Mouse (Mus musculus) lung, embryonic 16.5 days (tissue): ENCODE results near the gene Creld1. TPM values are rescaled to one million over a fixed set of nuclear protein-coding genes. Genes with fewer than 3 reads are reported as not detected.
A peak's percentile ranks its signal among the peaks of the same experiment; 100 is the strongest.

Experiments used
- ATAC-seq: fragments of 200-750 bp; cut with Nextera tagmentation; 2 replicates; pipeline ENCODE4 v1.8.0; 2017; ENCODE audit warnings: low read depth, mild to moderate bottlenecking, moderate library complexity
- H3K27ac ChIP-seq: fragments of 300-500 bp; sonication (generic); 2 replicates; pipeline ENCODE4 v1.5.1; 2014; ENCODE audit warnings: mild to moderate bottlenecking, control low read depth, low read length
- H3K27me3 ChIP-seq: fragments of 300-500 bp; sonication (generic); 2 replicates; pipeline ENCODE4 v1.6.1; 2014; ENCODE audit warnings: low read depth, low read length, mixed read lengths; ENCODE audit not compliant: control insufficient read depth, insufficient read depth
- H3K36me3 ChIP-seq: fragments of 300-500 bp; sonication (generic); 2 replicates; pipeline ENCODE4 v1.6.1; 2014; ENCODE audit warnings: low read length; ENCODE audit not compliant: control insufficient read depth, insufficient read depth
- H3K4me1 ChIP-seq: fragments of 300-500 bp; sonication (generic); replicated peaks from 2 replicates; pipeline ENCODE4 v1.6.1; 2014; ENCODE audit warnings: low read length, mixed read lengths; ENCODE audit not compliant: control insufficient read depth, insufficient read depth
- H3K4me2 ChIP-seq: fragments of 300-500 bp; sonication (generic); 2 replicates; pipeline ENCODE4 v1.6.1; 2014; ENCODE audit warnings: low read depth, low read length, control low read depth
- H3K4me3 ChIP-seq: fragments of 300-500 bp; sonication (generic); 2 replicates; pipeline ENCODE4 v1.5.1; 2014; ENCODE audit warnings: mild to moderate bottlenecking, low read length, control low read depth
- H3K9ac ChIP-seq: fragments of 300-500 bp; sonication (generic); 2 replicates; pipeline ENCODE4 v1.6.1; 2014; ENCODE audit warnings: low read length, control low read depth
- H3K9me3 ChIP-seq: fragments of 300-500 bp; sonication (generic); 2 replicates; pipeline ENCODE4 v1.6.1; 2016; ENCODE audit warnings: low read length; ENCODE audit not compliant: control insufficient read depth
- WGBS: fragments of 180-500 bp; shearing (Covaris S2); extraction: QIAGEN DNeasy Blood & Tissue Kit; methylation state at CpG from one replicate; pipeline ENCODE4 v1.1.7; 2014; 5-methylcytosine and 5-hydroxymethylcytosine counted together
- polyA plus RNA-seq: library from polyadenylated mRNA; unstranded; fragments of >200 nt; fragmentation: Nextera tagmentation; extraction: Ambion mirVana; gene quantifications from 2 replicates; pipeline ENCODE4 v1.2.1, GENCODE M21; 2015

Creld1 gene
- polyA plus RNA-seq, 1 experiment from 2014 or later = 32.5 TPM

GRCm38 (mm10) chr6:113514600-113514999 is 31.5 kb downstream of the Creld1 start:
- H3K9ac ChIP-seq = no peak overlapping the region
- H3K4me3 ChIP-seq = no peak overlapping the region
- peaks cover 53% of the 10 kb centered on the region for H3K36me3 ChIP-seq
- WGBS = 91% methylated on average over 3 of the region's 3 CpGs
- no peaks in the 10 kb centered on the region for H3K9me3 ChIP-seq
- H3K4me2 ChIP-seq = no peak overlapping the region
- H3K27me3 ChIP-seq = no peaks in the 10 kb centered on the region
- H3K27ac ChIP-seq = no peak overlapping the region
- no peak for ATAC-seq
- H3K4me1 ChIP-seq = no peaks in the 10 kb centered on the region

DNA sequence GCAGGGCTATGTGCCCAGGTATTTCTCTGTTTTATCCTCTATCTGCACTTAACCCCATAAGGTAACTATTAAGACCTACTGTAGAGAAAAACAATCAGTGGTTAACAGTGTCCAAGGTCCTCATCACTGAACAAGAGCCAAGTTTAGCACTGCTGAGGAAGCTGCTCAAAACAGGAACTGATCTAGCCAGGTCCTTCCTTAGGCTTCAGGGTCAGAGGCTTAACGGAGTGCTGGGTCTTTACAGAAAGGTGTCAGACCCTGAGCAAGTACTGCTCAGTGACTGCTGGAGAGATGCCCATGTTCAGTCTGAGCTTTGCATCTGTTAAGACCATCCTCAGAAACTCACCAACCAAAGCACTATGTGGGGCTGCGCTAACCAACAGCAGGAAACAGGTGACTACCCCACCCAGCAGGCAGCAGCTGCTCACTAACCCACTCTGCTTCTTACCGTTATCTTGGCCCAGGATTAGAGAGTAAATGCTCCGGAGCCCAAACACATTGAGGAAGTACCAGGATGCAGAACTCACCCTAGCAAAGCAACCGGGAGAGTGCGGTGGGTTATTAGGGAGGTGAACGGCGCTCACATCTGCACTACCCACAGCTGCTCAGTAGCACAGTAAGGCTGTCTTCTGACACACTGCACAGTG is 34.5 kb downstream of the Creld1 start:
- ATAC-seq = no peak
- H3K9me3 ChIP-seq = no peaks in the 10 kb centered on the region
- H3K4me3 ChIP-seq = no peak overlapping the region
- no peak overlapping the region for H3K4me2 ChIP-seq
- H3K9ac ChIP-seq = no peak overlapping the region
- no peaks in the 10 kb centered on the region for H3K4me1 ChIP-seq
- no peak overlapping the region for H3K27ac ChIP-seq
- 88% methylated on average over 8 of the region's 8 CpGs for WGBS
- peaks cover 73% of the 10 kb centered on the region for H3K36me3 ChIP-seq
- no peaks in the 10 kb centered on the region for H3K27me3 ChIP-seq

DNA sequence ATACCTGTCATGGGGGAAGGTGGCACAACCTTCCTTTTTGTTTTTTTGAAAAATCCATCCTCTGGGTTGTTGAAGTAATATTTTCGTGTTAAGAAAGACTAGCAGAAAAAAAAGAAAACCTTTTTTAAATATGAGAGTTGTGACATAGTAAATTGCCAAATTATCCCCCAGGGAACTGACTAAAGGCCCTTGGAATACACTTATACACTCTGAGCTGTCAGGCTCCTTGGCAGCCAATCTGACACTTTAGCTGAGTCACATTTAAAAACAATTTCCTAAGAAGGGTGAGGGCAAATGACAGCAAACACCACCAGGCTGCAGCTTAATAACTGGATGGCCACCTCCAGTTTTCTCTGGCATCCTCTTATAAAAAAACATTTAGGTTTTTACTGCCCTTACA is 39.2 kb downstream of the Creld1 start:
- no peak overlapping the region for H3K4me3 ChIP-seq

DNA sequence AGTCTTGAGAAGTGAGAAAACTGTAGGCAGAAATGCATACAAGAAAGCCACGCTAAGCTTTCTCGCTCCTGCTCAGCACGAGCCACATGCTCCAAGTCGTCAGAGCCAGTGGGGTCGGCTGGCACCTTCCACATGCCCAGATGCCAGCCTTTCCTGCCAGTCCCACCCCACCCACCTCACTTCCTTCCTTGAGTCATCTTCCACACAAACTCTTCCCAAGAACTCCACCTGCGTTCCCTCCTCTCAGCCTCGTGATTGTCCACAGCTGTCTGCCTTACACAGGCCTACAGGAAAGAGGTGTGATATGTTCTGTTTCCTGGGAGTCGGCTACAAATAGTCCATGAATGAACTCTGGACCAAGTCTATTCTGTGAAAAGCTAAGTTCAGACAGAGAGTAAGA is 40.3 kb downstream of the Creld1 start:
- ATAC-seq = no peak
- no peak overlapping the region for H3K4me2 ChIP-seq
- 84% methylated on average over 8 of the region's 8 CpGs for WGBS
- no peaks in the 10 kb centered on the region for H3K9me3 ChIP-seq
- H3K4me1 ChIP-seq = no peaks in the 10 kb centered on the region
- no peak overlapping the region for H3K27ac ChIP-seq
- H3K4me3 ChIP-seq = no peak overlapping the region
- peaks cover 32% of the 10 kb centered on the region for H3K36me3 ChIP-seq
- H3K27me3 ChIP-seq = no peaks in the 10 kb centered on the region
- no peak overlapping the region for H3K9ac ChIP-seq

More for the DNA sequence above, 39.2 kb downstream of the Creld1 start:
- Histone ChIP-seq H3K36me3 (peaks cover 41% of the 10 kb centered on the region), H3K27ac (no peak overlapping the region), H3K9ac (no peak overlapping the region), H3K4me2 (no peak overlapping the region), H3K9me3 (no peaks in the 10 kb centered on the region), H3K27me3 (no peaks in the 10 kb centered on the region), H3K4me1 (no peaks in the 10 kb centered on the region)
- no peak for ATAC-seq
- whole genome bisulfite sequencing = 74% methylated on average over 1 of the region's 1 CpGs

- Histone ChIP-seq H3K9ac (peak within 1 kb of the TSS; percentile 91), H3K27me3 (no peaks in the 10 kb centered on the region), H3K4me1 (peaks cover 10% of the 10 kb centered on the region), H3K4me3 (peak within 1 kb of the TSS; percentile 98), H3K27ac (peak within 1 kb of the TSS; percentile 72), H3K36me3 (0 out of 2 replicates have a peak, but pooled peaks cover 2% of the 10 kb centered on the region), H3K9me3 (no peaks in the 10 kb centered on the region), H3K4me2 (peak within 1 kb of the TSS; percentile 75)
- under 1% methylated on average over 47 of the region's 47 CpGs for WGBS
- peak; percentile 95 for ATAC-seq
Observed at GRCm38 (mm10) chr6:113530932-113531839, 48.1 kb downstream of the Creld1 start, which contains the start of the genes Emc3 and Fancd2. Gene Emc3 (minus strand): TSS chr6:113531652. Gene Fancd2 (plus strand): TSS chr6:113531682.

GRCm38 (mm10) chr6:113531840-113532404 is 48.8 kb downstream of the Creld1 start:
- H3K9ac ChIP-seq = peak overlapping the region; percentile 91
- peak overlapping the region; percentile 75 for H3K4me2 ChIP-seq
- 6% methylated on average over 7 of the region's 7 CpGs for WGBS

GRCm38 (mm10) chr6:113534886-113535285 is 51.8 kb downstream of the Creld1 start:
- H3K4me1 ChIP-seq = peaks cover 10% of the 10 kb centered on the region
- 83% methylated on average over 7 of the region's 7 CpGs for WGBS
- H3K36me3 ChIP-seq = peaks cover 6% of the 10 kb centered on the region
- no peaks in the 10 kb centered on the region for H3K27me3 ChIP-seq
- no peak overlapping the region for H3K27ac ChIP-seq
- H3K9ac ChIP-seq = no peak overlapping the region
- H3K4me3 ChIP-seq = no peak overlapping the region
- ATAC-seq = no peak
- no peaks in the 10 kb centered on the region for H3K9me3 ChIP-seq
- H3K4me2 ChIP-seq = no peak overlapping the region

More at GRCm38 (mm10) chr6:113531840-113532404, 48.8 kb downstream of the Creld1 start:
- no peaks in the 10 kb centered on the region for H3K9me3 ChIP-seq
- no peaks in the 10 kb centered on the region for H3K27me3 ChIP-seq
- no peak overlapping the region for H3K27ac ChIP-seq
- H3K4me3 ChIP-seq = peak overlapping the region; percentile 98
- ATAC-seq = peak; percentile 52; the same call in 1 of the 2 replicates
- H3K4me1 ChIP-seq = peaks cover 10% of the 10 kb centered on the region
- peaks cover 6% of the 10 kb centered on the region for H3K36me3 ChIP-seq

- no peak overlapping the region for H3K9ac ChIP-seq
- no peak overlapping the region for H3K27ac ChIP-seq
- no peaks in the 10 kb centered on the region for H3K9me3 ChIP-seq
- no peak for ATAC-seq
- H3K4me1 ChIP-seq = no peaks in the 10 kb centered on the region
- WGBS = 81% methylated on average over 6 of the region's 6 CpGs
- no peaks in the 10 kb centered on the region for H3K27me3 ChIP-seq
- no peak overlapping the region for H3K4me2 ChIP-seq
- no peak overlapping the region for H3K4me3 ChIP-seq
- H3K36me3 ChIP-seq = peaks cover 3% of the 10 kb centered on the region
Observed at GRCm38 (mm10) chr6:113541610-113542009, 58.5 kb downstream of the Creld1 start.
